Mouse (Mus musculus): ENCODE data around the gene Tead2. TPM values are rescaled to one million over a fixed set of nuclear protein-coding genes. Genes with fewer than 3 reads are reported as not detected.
"Not testable (repeated sequence)": the region's sequence is repeated elsewhere in the genome, so short reads cannot be mapped to it uniquely, and the experiment has no call there.

Gene Tead2
- total RNA-seq (2021): 1 to 10 TPM; 6.4 to 7.7 TPM
- long read RNA-seq, experiment 1, partial matches to known transcripts: 0 of 2 reads
- long read RNA-seq, experiment 1, other reads (novel, unspliced or antisense): 0 of 2 reads
- long read RNA-seq, experiment 2: 0 reads

DNA sequence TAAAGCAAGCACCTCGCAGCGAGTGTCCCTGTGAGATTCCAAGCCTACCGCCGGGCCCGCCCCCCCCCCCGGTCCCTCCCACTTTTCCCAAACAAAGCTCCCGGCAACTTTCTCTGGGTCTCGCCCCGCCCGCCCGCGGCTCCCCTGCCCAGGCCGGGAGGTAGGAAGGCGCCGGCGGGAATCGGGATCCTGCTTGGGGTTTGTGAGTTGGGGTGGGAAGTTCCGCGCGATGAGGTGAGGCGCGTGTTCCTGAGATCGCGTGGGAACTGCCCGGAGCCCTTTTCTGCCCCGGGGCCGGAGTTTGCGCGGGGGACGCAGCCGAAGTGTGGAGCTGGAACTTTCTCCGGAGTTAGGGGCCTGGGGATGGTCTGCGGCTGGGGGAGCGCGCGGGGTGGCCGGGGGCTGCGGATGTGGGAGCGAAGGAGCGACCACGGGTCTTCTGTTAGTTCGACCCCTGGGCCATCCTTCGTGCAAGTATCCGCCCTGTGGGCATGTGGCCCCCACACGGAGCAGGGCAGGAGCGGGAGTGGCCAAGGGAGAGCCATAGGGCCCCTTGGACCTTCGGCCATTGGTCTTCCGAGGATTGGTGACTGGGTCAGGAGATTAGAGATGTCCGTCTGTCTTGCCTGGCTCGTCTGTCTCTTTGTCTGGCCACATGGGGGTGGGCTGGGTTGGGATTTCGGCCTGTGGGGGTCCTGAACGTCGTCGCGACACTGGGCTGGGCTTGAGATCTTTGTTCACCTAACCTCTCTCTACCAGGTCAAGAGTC, at the start of gene Tead2:
Gene Tead2, plus strand, starts transcription at position 81 of the 769 bp plus-strand sequence.
- DNase-seq: peak; percentile 57 to 59

- DNase-seq: no peak
These were observed 48.6 kb upstream of the Tead2 start for GRCm38 (mm10) chr7:45166950-45167401.

DNA sequence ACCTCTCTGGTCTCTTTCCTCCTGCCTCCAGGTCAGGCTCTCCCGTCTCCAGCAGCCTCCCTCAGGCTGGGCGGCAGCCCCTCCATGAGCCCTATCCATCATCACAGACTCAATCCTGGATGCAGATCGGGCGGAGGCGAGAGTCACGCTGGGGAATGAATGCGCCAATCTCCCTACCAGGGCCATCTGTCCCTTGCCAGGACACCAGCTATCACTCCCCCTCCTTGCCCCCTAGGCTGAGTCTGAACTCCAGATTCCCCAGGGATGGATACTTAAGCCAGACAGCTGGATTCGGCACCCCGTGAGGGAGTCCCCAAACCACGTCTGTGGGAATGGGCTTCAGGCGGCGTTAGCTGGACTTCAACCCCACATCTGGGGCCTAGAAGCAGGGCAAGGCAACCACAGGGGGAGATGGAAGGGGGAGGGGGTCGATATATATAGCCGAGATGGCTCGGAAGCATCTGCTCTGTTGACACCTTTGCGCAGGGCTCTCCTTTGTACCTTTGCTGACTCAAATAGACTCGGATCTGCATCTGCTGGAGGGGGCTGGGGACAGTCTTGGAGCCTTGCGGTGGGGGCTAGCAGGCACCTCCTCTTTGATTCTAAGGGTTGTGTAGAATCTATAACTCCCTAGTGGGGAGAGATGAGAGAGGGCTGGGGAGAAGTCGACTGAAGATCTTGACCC, 47.6 kb upstream of the Tead2 start:
- DNase-seq: no peak

DNA sequence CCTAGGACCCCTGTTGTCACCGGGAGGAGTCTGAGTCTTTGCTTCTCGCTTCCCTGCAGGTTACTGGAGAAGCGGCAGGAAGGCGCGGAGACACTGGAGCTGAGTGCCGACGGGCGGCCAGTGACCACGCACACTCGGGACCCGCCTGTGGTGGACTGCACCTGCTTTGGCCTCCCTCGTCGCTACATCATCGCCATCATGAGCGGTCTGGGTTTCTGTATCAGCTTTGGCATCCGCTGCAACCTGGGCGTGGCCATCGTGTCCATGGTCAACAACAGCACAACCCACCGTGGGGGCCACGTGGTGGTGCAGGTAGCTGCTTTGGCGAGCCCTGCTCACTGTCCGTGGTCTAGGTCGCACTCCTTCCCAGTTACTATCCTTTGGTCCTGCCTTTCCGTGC, 46.9 kb upstream of the Tead2 start:
- no peak for DNase-seq

DNA sequence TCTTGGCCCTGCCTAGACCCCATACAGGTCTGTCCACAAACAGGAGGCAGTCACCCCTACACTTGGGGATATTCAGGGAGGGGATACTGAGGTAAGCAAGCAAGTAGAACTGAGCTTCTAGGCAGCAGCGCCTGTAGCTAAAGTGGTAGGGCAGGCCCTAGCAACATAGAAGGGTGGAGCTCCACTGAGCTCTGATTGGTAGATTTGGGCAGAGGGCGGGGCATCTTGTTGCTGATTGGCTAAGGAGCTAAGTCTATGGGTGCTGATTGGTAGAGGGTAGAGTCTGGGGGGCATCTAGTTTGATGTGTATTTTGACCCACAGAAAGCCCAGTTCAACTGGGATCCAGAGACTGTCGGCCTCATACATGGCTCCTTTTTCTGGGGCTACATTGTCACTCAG, 46.1 kb upstream of the Tead2 start:
- DNase-seq: no peak

GRCm38 (mm10) chr7:45172974-45173373, 42.6 kb upstream of the Tead2 start:
- DNase-seq: peak in 1 of 2 experiments; percentile 29

- not testable (repeated sequence) for DNase-seq
These were observed 41.8 kb upstream of the Tead2 start for GRCm38 (mm10) chr7:45173772-45174171.

DNA sequence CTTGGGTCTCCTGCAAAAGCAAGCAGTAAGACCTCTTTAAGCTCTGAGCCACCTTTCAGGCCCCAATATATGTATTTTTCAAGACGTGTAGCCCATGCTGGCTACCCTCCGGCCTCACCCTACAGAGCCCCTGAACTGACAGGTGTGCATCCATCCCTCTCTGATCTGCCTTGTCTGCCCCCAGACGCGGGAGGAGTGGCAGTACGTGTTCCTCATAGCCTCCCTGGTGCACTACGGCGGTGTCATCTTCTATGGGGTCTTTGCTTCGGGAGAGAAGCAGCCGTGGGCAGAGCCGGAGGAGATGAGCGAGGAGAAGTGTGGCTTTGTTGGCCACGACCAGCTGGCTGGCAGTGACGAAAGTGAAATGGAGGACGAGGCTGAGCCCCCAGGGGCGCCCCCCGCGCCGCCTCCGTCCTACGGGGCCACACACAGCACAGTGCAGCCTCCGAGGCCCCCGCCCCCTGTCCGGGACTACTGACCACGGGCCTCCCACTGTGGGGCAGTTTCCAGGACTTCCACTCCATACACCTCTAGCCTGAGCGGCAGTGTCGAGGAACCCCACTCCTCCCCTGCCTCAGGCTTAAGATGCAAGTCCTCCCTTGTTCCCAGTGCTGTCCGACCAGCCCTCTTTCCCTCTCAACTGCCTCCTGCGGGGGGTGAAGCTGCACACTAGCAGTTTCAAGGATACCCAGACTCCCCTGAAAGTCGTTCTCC, 40.8 kb upstream of the Tead2 start:
- DNase-seq: no peak

- no peak for DNase-seq
These were observed 40.2 kb upstream of the Tead2 start for GRCm38 (mm10) chr7:45175398-45175797.

DNA sequence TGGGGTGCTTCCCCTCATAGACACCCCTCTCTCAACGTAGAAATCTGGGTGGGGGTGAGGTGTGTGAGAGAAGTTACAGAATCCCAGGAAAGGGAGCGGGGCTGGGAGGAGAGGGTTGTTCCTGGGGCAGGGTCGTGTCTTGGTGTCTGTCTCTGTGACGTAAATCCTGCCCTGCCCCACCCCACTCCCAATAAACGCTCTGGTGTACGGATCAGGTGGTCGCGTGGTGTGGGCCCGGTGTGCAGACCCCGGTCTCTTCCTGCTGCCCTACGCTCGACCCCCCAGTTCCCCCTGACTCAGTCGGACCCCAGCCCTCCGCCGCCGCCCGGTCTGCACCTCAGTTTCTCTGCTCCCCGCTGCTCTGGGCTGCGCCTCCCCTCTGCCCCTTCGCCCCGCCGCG, 39.6 kb upstream of the Tead2 start:
- DNase-seq: no peak

- DNase-seq: no peak
These were observed 39.2 kb upstream of the Tead2 start for GRCm38 (mm10) chr7:45176356-45176755.

DNA sequence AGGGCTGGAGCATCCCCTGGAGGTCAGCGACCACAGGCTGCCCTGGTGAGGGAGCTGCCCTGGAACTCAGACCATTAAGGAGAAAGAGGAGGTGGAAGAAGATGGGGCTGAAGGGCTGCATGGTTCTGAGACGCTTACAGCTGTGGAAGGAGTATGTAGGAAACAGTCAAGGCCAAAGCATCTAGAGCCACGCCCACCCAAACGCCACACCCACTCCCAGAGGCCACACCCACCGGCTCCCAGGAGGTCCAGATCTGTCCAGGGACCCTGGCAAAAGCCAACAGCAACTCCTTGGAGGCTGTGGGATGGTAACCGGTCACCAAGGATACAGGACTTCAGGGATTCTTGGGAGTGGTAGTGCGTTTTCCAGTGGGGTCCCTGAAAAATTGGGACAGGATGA, 37.0 kb upstream of the Tead2 start:
- no peak for DNase-seq

DNA sequence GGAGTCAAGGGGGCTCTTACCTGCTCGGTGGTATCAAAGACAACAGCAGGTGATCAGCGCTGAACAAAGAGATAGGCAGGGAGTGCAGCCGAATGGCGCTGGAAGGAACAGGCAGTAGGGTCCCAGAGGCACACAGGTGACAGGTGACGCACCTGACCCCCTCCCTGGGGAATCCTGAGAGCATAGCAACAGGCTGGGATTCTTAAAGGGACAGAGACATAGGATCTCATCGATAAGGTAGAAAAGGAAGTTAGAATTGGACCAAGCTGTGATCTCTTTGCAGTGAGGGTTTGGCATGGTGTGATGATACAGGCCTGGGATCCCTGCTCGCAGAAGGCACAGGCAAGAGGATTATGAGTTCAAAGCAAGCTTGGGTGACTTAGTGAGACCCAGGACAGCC, 36.1 kb upstream of the Tead2 start, which contains the start of gene Gfy:
Gene Gfy, minus strand, starts transcription at position 101 of the 400 bp plus-strand sequence.
- DNase-seq: no peak

DNA sequence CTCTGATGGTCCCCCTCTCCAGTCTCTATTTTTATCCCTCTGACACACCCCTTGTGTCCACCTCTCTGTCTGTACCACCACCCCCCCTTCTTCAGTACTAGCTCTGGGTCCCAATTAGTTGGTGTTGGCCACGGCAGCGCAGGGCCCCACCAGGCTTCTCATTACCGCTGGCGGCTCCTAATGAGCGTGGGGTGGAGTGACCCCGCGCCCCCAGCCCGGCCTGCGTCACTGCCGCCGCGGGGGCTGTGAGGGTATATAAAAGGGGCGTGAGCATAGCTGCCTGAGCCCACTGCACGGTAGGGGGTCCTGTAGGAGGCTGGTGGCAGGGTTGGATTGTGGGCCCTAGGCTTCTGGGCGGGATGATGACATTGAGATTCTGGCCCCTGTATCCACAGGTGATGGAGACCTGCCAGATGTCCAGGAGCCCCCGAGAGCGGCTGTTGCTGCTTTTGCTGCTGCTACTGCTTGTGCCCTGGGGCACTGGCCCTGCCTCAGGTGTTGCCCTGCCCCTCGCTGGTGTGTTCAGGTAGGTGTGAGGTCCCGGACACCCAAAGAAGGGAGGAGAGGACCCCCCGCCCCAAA, 34.6 kb upstream of the Tead2 start, which contains the start of gene Pth2:
Gene Pth2, plus strand, starts transcription at position 100 of the 582 bp plus-strand sequence.
- DNase-seq: no peak

DNA sequence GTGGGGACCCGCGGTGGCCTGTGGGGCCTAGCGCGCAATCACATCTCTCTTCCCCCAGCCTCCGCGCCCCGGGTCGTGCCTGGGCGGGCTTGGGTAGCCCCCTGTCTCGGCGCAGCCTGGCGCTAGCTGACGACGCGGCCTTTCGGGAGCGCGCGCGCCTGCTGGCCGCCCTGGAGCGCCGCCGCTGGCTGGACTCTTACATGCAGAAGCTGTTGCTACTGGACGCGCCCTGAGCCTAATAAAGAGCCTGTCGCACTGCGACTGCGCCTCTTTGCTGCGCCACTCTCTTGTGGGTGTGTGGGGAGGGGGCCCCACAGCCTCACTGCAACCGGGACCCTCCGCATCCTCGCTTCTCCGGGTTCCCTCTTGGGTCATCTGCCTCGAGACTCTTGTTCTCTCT, 34.0 kb upstream of the Tead2 start:
- DNase-seq: no peak

GRCm38 (mm10) chr7:45182199-45182601, 33.4 kb upstream of the Tead2 start:
- DNase-seq: peak; percentile 89 to 94

- DNase-seq: no peak
These were observed 32.9 kb upstream of the Tead2 start for GRCm38 (mm10) chr7:45182606-45183005.

GRCm38 (mm10) chr7:45183672-45184071, 31.9 kb upstream of the Tead2 start:
- DNase-seq: no peak

DNA sequence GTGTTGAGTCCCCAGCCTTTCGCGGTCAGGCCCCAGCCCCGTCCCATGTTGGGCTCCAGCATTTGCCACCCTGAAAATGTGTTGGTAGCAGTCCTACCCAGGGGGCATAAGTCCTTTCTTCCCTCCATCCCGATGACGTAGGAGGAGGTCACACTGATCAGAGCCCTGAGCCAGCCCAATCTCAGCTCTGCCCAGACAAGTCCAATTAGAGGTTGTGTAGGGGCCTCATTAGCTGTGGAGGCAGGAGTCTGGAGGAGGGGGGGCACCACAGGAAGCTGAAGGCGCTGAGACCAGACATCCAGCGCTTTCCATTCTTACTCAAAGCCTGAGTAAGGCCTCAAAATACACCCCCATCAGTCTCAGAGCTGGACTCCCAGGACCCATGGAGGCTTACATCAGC, 29.6 kb upstream of the Tead2 start:
- DNase-seq: no peak

DNA sequence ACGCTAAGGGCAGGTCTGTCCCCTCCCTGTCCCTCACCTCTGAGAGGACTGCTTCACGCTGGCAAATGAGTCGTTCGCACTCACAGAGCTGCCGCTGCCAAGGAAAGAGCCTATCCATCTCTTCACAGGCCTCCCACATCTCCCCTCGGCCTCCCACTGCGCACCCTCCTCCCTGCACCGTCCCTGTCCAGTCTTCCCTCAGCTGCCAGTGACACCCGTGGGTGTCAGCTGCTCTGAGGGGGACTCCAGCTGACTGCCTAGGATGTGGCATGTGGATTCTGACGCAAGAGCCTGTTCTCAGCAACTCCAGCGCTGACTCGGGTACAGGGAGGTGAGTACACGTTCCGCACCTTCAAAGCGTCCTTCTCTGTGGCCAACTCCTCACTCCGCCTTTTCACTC, 26.0 kb upstream of the Tead2 start:
- no peak for DNase-seq

DNA sequence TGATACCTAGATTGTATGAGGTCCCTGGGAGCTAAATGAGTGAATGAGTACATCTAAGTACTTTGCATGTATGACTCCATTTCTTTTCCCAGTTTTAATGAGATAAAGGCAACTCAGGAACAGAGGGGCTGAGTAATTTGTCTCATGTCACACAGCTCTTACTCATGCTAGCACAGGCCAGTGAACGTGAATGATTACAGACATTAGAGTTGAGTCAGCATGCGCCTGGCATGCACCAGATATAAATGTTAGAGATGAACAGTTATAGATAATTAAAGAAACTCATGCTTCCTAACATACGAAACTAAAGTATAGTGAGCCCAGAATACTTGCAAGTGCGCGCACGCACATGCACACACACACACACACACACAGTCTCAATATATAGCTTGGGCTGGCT, 25.4 kb upstream of the Tead2 start:
- no peak for DNase-seq

GRCm38 (mm10) chr7:45191161-45191560, 24.4 kb upstream of the Tead2 start:
- DNase-seq: no peak
